Mouse (Mus musculus) kidney, adult 2 months (tissue): ENCODE results near the gene Sptssa.

ENCODE experiments used
- CTCF ChIP-seq: fragments of 200-500 bp; conservative IDR thresholded peaks from 2 replicates; pipeline ENCODE4 v1.5.1; 2011; ENCODE audit warnings: low read depth, mild to moderate bottlenecking, control low read depth, low read length, moderate library complexity, mixed read lengths; ENCODE audit not compliant: insufficient read depth, insufficient read length
- POLR2A ChIP-seq: fragments of 200-500 bp; IDR thresholded peaks from one replicate; pipeline ENCODE4 v1.6.1; 2011; ENCODE audit warnings: low read depth, low read length, control low read depth

DNA sequence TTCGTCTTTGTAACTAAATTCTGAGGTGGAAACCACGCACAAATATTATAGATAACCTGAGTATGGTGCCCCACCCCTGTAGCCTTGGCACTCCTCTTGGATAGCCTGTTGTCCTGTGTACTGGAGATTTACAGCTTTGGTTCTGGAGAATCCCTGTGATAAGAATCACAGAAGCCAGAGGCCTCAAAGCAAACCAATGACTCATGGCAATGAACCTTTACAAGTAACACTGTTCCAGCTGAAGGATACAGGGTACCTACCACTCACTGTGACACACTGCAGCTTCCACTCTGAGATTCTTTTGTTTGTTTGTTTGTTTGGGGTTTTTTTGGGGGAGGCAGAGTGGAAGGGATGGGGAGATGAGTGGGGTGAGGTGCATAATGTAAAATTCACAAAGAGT lies 34.4 kb downstream of the Sptssa start:
- TF ChIP-seq CTCF (no peak), POLR2A (no peak)
